Mouse (Mus musculus) MEL (cell line): ENCODE data around the gene Lyplal1.

ENCODE experiments used
- POLR2A ChIP-seq, 2 experiments: IDR thresholded peaks; 2 replicates each; pipeline ENCODE4 v1.6.1; 2011 to 2012; ENCODE audit warnings: low read length in 2 of 2, mild to moderate bottlenecking in 2 of 2, control low read depth in 1 of 2, improper control_type of control experiment in 1 of 2, low read depth in 1 of 2, moderate library complexity in 1 of 2; ENCODE audit not compliant: control insufficient read depth in 1 of 2, insufficient read depth in 1 of 2, poor library complexity in 1 of 2
- POLR2AphosphoS2 ChIP-seq: IDR thresholded peaks from 2 replicates; pipeline ENCODE4 v1.6.1; 2011; ENCODE audit warnings: low read length, improper control_type of control experiment
- RCOR1 ChIP-seq: IDR thresholded peaks from 2 replicates; pipeline ENCODE4 v1.6.1; 2012; ENCODE audit warnings: low read depth, mild to moderate bottlenecking, inconsistent platforms, low read length, improper control_type of control experiment
- SIN3A ChIP-seq: IDR thresholded peaks from 2 replicates; pipeline ENCODE4 v1.6.1; 2012; ENCODE audit warnings: low read length, improper control_type of control experiment, inconsistent platforms
- TBP ChIP-seq: IDR thresholded peaks from 2 replicates; pipeline ENCODE4 v1.8.0; 2011; ENCODE audit warnings: low read depth, low read length, improper control_type of control experiment
- USF1 ChIP-seq: IDR thresholded peaks from 2 replicates; pipeline ENCODE4 v1.6.1; 2014; ENCODE audit warnings: low read depth, mild to moderate bottlenecking, inconsistent platforms, low read length, improper control_type of control experiment, moderate library complexity

DNA sequence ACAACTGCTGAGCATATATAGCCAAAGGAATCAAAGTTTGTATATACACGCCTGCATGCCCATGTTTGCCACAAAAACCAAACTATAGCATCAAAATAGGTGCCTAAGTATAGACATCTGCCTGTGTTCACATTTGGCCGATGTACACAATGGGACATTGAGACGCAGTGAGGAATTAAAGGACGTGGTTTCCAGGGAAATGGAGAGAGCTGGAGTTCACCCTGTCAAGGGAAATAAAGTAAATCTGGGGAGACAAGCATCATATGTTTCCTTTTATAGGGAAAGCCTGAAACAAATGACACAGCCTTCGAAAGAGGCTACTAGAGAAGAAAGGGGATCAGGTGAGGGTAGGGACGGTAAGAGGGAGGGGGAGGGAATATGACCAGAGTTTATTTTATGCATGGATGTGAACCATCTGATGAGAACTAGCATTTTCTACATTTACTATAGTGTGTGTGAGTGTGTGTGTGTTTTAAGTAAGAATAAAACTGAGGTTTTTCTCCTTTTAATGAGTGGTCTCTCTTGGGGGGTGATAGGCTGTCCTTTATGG is 9.3 kb upstream of the Lyplal1 start:
- TF ChIP-seq RCOR1 = no peak
- TF ChIP-seq SIN3A = no peak
- TF ChIP-seq POLR2A (IDR thresholded peaks at IDR 0.05; ENCODE audit: control insufficient read depth in 1 of 2, insufficient read depth in 1 of 2, low read depth in 1 of 2, low read length in 2 of 2, poor library complexity in 1 of 2) = no peak
- TF ChIP-seq POLR2AphosphoS2 = no peak
- no peak for TF ChIP-seq TBP
- TF ChIP-seq USF1 = no peak
